14 mouse cellular contexts compared by ENCODE assay signal in genomic region chr2:106231136-106231535, GRCm38 (mm10).
"Had no signal": no experiment of that assay in that cellular context is flagged by ENCODE, and none has a peak within 500 bp of the region (broad histone marks: within the 10 kb centered on the region; RNA-seq: fewer than 3 reads in every experiment).

No protein-coding gene starts in this region.

- H3K9ac ChIP-seq: liver, embryonic 15.5 days; stomach, embryonic 15.5 days had no signal

- DNase-seq: kidney, postnatal 10 days; kidney, postnatal 4 days; lung, adult 2 months; lung, postnatal 36 days; right cerebral cortex, postnatal 14 days; thymus, adult 2 months; thymus, postnatal 25 days had no signal

- H3K27me3 ChIP-seq: liver, embryonic 15.5 days; stomach, embryonic 15.5 days had no signal

- H3K27ac ChIP-seq: layer of hippocampus, adult 2 months; limb, embryonic 10.5 days; liver, embryonic 15.5 days; stomach, embryonic 15.5 days had no signal

- ATAC-seq: lung, postnatal 0 days; midbrain, embryonic 16.5 days had no signal

- H3K36me3 ChIP-seq: limb, embryonic 10.5 days; liver, embryonic 15.5 days; stomach, embryonic 15.5 days had no signal

- H3K4me3 ChIP-seq: layer of hippocampus, adult 2 months; limb, embryonic 10.5 days; liver, embryonic 15.5 days; stomach, embryonic 15.5 days had no signal

- H3K4me2 ChIP-seq: liver, embryonic 11.5 days; liver, embryonic 15.5 days; stomach, embryonic 15.5 days had no signal

- H3K9me3 ChIP-seq: limb, embryonic 10.5 days; stomach, embryonic 15.5 days had no signal

- H3K4me1 ChIP-seq: limb, embryonic 10.5 days; liver, embryonic 15.5 days; stomach, embryonic 15.5 days had no signal
